In genomic region chr6:134142700-134143099, GRCm38 (mm10) we compare ENCODE assay signal across 23 mouse cellular contexts.
DNase-seq lines count a peak whose midpoint lies in the region; ATAC-seq and TF ChIP-seq lines count a peak whose summit lies in the region.
"Had no signal": no experiment of that assay in that cellular context is flagged by ENCODE, and none has a peak within 500 bp of the region (broad histone marks: within the 10 kb centered on the region; RNA-seq: fewer than 3 reads in every experiment).

No protein-coding gene starts in this region.

- no peaks in the 10 kb centered on the region for H3K36me3 ChIP-seq in heart, embryonic 16.5 days (ENCODE audit: control insufficient read depth, insufficient read depth)
- H3K36me3 ChIP-seq in lung, embryonic 14.5 days (ENCODE audit: insufficient read depth), result 0 out of 2 replicates have a peak, but pooled peaks cover 9% of the 10 kb centered on the region
- H3K36me3 ChIP-seq: hindbrain, embryonic 13.5 days had no signal

- peak; percentile 80 for DNase-seq in heart, adult 11 months
- no peak for DNase-seq in heart, adult 9 months (ENCODE audit: low spot score in 2 of 2)
- DNase-seq in heart, postnatal 10 days, result no peak
- no peak for DNase-seq in lung, embryonic 14.5 days
- DNase-seq in lung, adult 2 months, result no peak
- no peak for DNase-seq in cerebellum, postnatal 10 days
- DNase-seq: adrenal gland, postnatal 14 days; cerebellum, adult 9-11 months; gastrocnemius, postnatal 36 days; layer of hippocampus, postnatal 36 days; liver, embryonic 13.5 days; right cerebral cortex, postnatal 14 days; thymus, postnatal 14 days had no signal

- peaks cover 56% of the 10 kb centered on the region for H3K4me1 ChIP-seq in heart, embryonic 16.5 days (ENCODE audit: control insufficient read depth, insufficient read depth, low read length)
- H3K4me1 ChIP-seq in lung, embryonic 14.5 days (ENCODE audit: insufficient read depth), result peaks cover 39% of the 10 kb centered on the region
- peaks cover 12% of the 10 kb centered on the region for H3K4me1 ChIP-seq in lung, adult 2 months (ENCODE audit: control insufficient read depth, insufficient read depth, low read length)

- intact Hi-C loops in heart, postnatal 10 days (cut with DNase I), result loop anchor here (5.0 kb wide), 1 partner anchor 100 kb away; no protein-coding TSS in a partner anchor

- no peak overlapping the region for H3K4me2 ChIP-seq in heart, embryonic 16.5 days (ENCODE audit: low read depth, low read length)
- no peak overlapping the region for H3K4me2 ChIP-seq in lung, embryonic 14.5 days
- H3K4me2 ChIP-seq: embryonic facial prominence, embryonic 13.5 days; hindbrain, embryonic 13.5 days; limb, embryonic 13.5 days; liver, embryonic 13.5 days had no signal

- no peak for TF ChIP-seq CTCF in lung, embryonic 14.5 days (IDR thresholded peaks at IDR 0.05; ENCODE audit: low read depth)
- no peak for TF ChIP-seq CTCF in lung, adult 2 months (IDR thresholded peaks at IDR 0.05; ENCODE audit: insufficient read depth, low read length)

- ATAC-seq in heart, embryonic 16.5 days (replicated peaks; ENCODE audit: extremely low read depth, insufficient read depth, low FRiP score), result no peak
- ATAC-seq in lung, embryonic 14.5 days (ENCODE audit: insufficient read depth), result no peak
- ATAC-seq: CD4-positive, CD25-positive, alpha-beta regulatory T cell, adult 4 months; forebrain, embryonic 14.5 days; inflammation-experienced regulatory T-cells, adult 6 months; Patski had no signal

- 57% methylated on average over 11 of the region's 11 CpGs for WGBS in heart, embryonic 16.5 days
- 56% methylated on average over 11 of the region's 11 CpGs for WGBS in lung, embryonic 14.5 days
- 81% methylated on average over 11 of the region's 11 CpGs for WGBS in lung, adult 2 months

- H3K9ac ChIP-seq in heart, embryonic 16.5 days (ENCODE audit: low read length), result no peak overlapping the region
- H3K9ac ChIP-seq in lung, embryonic 14.5 days, result no peak overlapping the region
- H3K9ac ChIP-seq: embryonic facial prominence, embryonic 13.5 days; hindbrain, embryonic 13.5 days; limb, embryonic 13.5 days; liver, embryonic 13.5 days had no signal

- H3K4me3 ChIP-seq in heart, embryonic 16.5 days (ENCODE audit: low read length), result no peak overlapping the region
- H3K4me3 ChIP-seq in lung, embryonic 14.5 days (ENCODE audit: low read depth, low read length), result no peak overlapping the region
- no peak overlapping the region for H3K4me3 ChIP-seq in lung, adult 2 months (replicated peaks; ENCODE audit: extremely low read depth, low read depth, low read length)
- H3K4me3 ChIP-seq: embryonic facial prominence, embryonic 13.5 days; hindbrain, embryonic 13.5 days; limb, embryonic 13.5 days; liver, embryonic 13.5 days; midbrain, embryonic 10.5 days had no signal

- H3K9me3 ChIP-seq in heart, embryonic 16.5 days (replicated peaks; ENCODE audit: control insufficient read depth, low read length), result no peaks in the 10 kb centered on the region
- H3K9me3 ChIP-seq in lung, embryonic 14.5 days (ENCODE audit: low read depth, low read length), result no peaks in the 10 kb centered on the region
- H3K9me3 ChIP-seq: embryonic facial prominence, embryonic 13.5 days; hindbrain, embryonic 13.5 days; limb, embryonic 13.5 days; liver, embryonic 13.5 days; midbrain, embryonic 10.5 days had no signal

- peak overlapping the region; percentile 94 for H3K27ac ChIP-seq in heart, embryonic 16.5 days (ENCODE audit: low read length)
- peak overlapping the region; percentile 83; the same call in 1 of the 2 replicates for H3K27ac ChIP-seq in lung, embryonic 14.5 days (ENCODE audit: low read depth)
- H3K27ac ChIP-seq: embryonic facial prominence, embryonic 13.5 days; hindbrain, embryonic 13.5 days; macrophage; midbrain, embryonic 10.5 days had no signal

- H3K27me3 ChIP-seq in heart, embryonic 16.5 days (ENCODE audit: control insufficient read depth, insufficient read depth, low read length), result no peaks in the 10 kb centered on the region
- H3K27me3 ChIP-seq in lung, embryonic 14.5 days (ENCODE audit: insufficient read depth, low read length), result no peaks in the 10 kb centered on the region
- H3K27me3 ChIP-seq: embryonic facial prominence, embryonic 13.5 days; hindbrain, embryonic 13.5 days; limb, embryonic 13.5 days; liver, embryonic 13.5 days; Patski had no signal

- no peak for TF ChIP-seq POLR2A in lung, adult 2 months (IDR thresholded peaks at IDR 0.05; ENCODE audit: borderline replicate concordance, extremely low read depth, low read depth, low read length)
